Mouse (Mus musculus): ENCODE measurements around the gene Il7r. TPM values are rescaled to one million over a fixed set of nuclear protein-coding genes. Genes with fewer than 3 reads are reported as not detected.
"Not testable (repeated sequence)": the region's sequence is repeated elsewhere in the genome, so short reads cannot be mapped to it uniquely, and the experiment has no call there.

Il7r gene
- 1 to 10 TPM in 1 of 2 experiments, under 1 TPM in 1; 0.60 to 1.4 TPM for total RNA-seq (2021)
- long read RNA-seq, experiment 1, partial matches to known transcripts, result 0 of 1 reads
- long read RNA-seq, experiment 1, other reads (novel, unspliced or antisense), result 0 of 1 reads
- long read RNA-seq, experiment 2, result 0 reads

GRCm38 (mm10) chr15:9530076-9530475 is at the start of gene Il7r:
Gene Il7r (minus strand): TSS chr15:9530176.
- DNase-seq (ENCODE audit: low spot score in 2 of 2), result no peak

GRCm38 (mm10) chr15:9577303-9577702 is 47.3 kb upstream of the Il7r start:
- no peak for DNase-seq (ENCODE audit: low spot score in 2 of 2)

- no peak for DNase-seq (ENCODE audit: low spot score in 2 of 2)
Observed at GRCm38 (mm10) chr15:9574796-9575195, 44.8 kb upstream of the Il7r start.

- DNase-seq (ENCODE audit: low spot score in 2 of 2), result peak; percentile 37 to 73
Observed at GRCm38 (mm10) chr15:9573361-9573760, 43.4 kb upstream of the Il7r start.

GRCm38 (mm10) chr15:9572664-9573063 is 42.7 kb upstream of the Il7r start:
- no peak for DNase-seq (ENCODE audit: low spot score in 2 of 2)

GRCm38 (mm10) chr15:9571896-9572295 is 41.9 kb upstream of the Il7r start:
- DNase-seq (ENCODE audit: low spot score in 2 of 2), result no peak

- DNase-seq (ENCODE audit: low spot score in 2 of 2), result no peak
Observed at GRCm38 (mm10) chr15:9567316-9567715, 37.3 kb upstream of the Il7r start.

GRCm38 (mm10) chr15:9565396-9565795 is 35.4 kb upstream of the Il7r start:
- peak in 1 of 2 experiments; percentile 26 for DNase-seq (ENCODE audit: low spot score in 2 of 2)

GRCm38 (mm10) chr15:9564156-9564555 is 34.2 kb upstream of the Il7r start:
- no peak for DNase-seq (ENCODE audit: low spot score in 2 of 2)

- DNase-seq (ENCODE audit: low spot score in 2 of 2), result not testable (repeated sequence)
Observed at GRCm38 (mm10) chr15:9557264-9557663, 27.3 kb upstream of the Il7r start.

GRCm38 (mm10) chr15:9548951-9549350 is 19.0 kb upstream of the Il7r start:
- DNase-seq (ENCODE audit: low spot score in 2 of 2), result no peak

GRCm38 (mm10) chr15:9535200-9535599 is 5.2 kb upstream of the Il7r start:
- DNase-seq (ENCODE audit: low spot score in 2 of 2), result no peak

- DNase-seq (ENCODE audit: low spot score in 2 of 2), result no peak
Observed at GRCm38 (mm10) chr15:9533356-9533902, 3.5 kb upstream of the Il7r start.

GRCm38 (mm10) chr15:9529646-9530045 is 330 bp downstream of the Il7r start:
- no peak for DNase-seq (ENCODE audit: low spot score in 2 of 2)

- DNase-seq (ENCODE audit: low spot score in 2 of 2), result no peak
Observed at GRCm38 (mm10) chr15:9528186-9528935, 1.6 kb downstream of the Il7r start.

- DNase-seq (ENCODE audit: low spot score in 2 of 2), result no peak
Observed at GRCm38 (mm10) chr15:9526412-9526811, 3.6 kb downstream of the Il7r start.

- no peak for DNase-seq (ENCODE audit: low spot score in 2 of 2)
Observed at GRCm38 (mm10) chr15:9524907-9525306, 5.1 kb downstream of the Il7r start.

GRCm38 (mm10) chr15:9523956-9524355 is 6.0 kb downstream of the Il7r start:
- DNase-seq (ENCODE audit: low spot score in 2 of 2), result no peak

- no peak for DNase-seq (ENCODE audit: low spot score in 2 of 2)
Observed at GRCm38 (mm10) chr15:9523059-9523458, 6.9 kb downstream of the Il7r start.

- DNase-seq (ENCODE audit: low spot score in 2 of 2), result no peak
Observed at GRCm38 (mm10) chr15:9492077-9492476, 37.9 kb downstream of the Il7r start.

GRCm38 (mm10) chr15:9489417-9490118 is 40.4 kb downstream of the Il7r start:
- no peak for DNase-seq (ENCODE audit: low spot score in 2 of 2)

- DNase-seq (ENCODE audit: low spot score in 2 of 2), result no peak
Observed at GRCm38 (mm10) chr15:9473188-9473587, 56.8 kb downstream of the Il7r start.

All from adrenal gland, adult 18-20 months (tissue).